Mouse (Mus musculus) forebrain, postnatal 0 days (tissue): Measurements from ENCODE around the gene Scrg1. TPM values are rescaled to one million over a fixed set of nuclear protein-coding genes. Genes with fewer than 3 reads are reported as not detected.

Experiments
- ATAC-seq: fragments of 200-750 bp; cut with Nextera tagmentation; 2 replicates; pipeline ENCODE4 v1.8.0; 2017; ENCODE audit warnings: mild to moderate bottlenecking, moderate library complexity
- DNase-seq: peaks from one replicate; pipeline ENCODE4 v3.0.0-alpha.2; 2015
- H3K27ac ChIP-seq: fragments of 300-500 bp; sonication (generic); 2 replicates; pipeline ENCODE4 v1.5.1; 2014; ENCODE audit warnings: low read depth, mild to moderate bottlenecking, antibody characterized with exemption, low read length, moderate library complexity, mixed read lengths
- H3K27me3 ChIP-seq: fragments of 300-500 bp; sonication (generic); 2 replicates; pipeline ENCODE4 v1.6.1; 2014; ENCODE audit warnings: mild to moderate bottlenecking, low read length, mixed read lengths; ENCODE audit not compliant: insufficient read depth
- H3K36me3 ChIP-seq: fragments of 300-500 bp; sonication (generic); 2 replicates; pipeline ENCODE4 v1.6.1; 2014; ENCODE audit warnings: mild to moderate bottlenecking, moderate library complexity; ENCODE audit not compliant: insufficient read depth
- H3K4me1 ChIP-seq: fragments of 300-500 bp; sonication (generic); 2 replicates; pipeline ENCODE4 v1.6.1; 2014; ENCODE audit warnings: antibody characterized with exemption; ENCODE audit not compliant: insufficient read depth
- H3K4me2 ChIP-seq: fragments of 300-500 bp; sonication (generic); 2 replicates; pipeline ENCODE4 v1.6.1; 2014; ENCODE audit warnings: low read depth, mild to moderate bottlenecking, moderate library complexity
- H3K4me3 ChIP-seq: fragments of 300-500 bp; sonication (generic); 2 replicates; pipeline ENCODE4 v1.5.1; 2014; ENCODE audit warnings: low read depth, low read length, mixed read lengths
- H3K9ac ChIP-seq: fragments of 300-500 bp; sonication (generic); 2 replicates; pipeline ENCODE4 v1.6.1; 2014; ENCODE audit warnings: mild to moderate bottlenecking
- H3K9me3 ChIP-seq: fragments of 300-500 bp; sonication (generic); 2 replicates; pipeline ENCODE4 v1.6.1; 2016; ENCODE audit warnings: low read length
- CTCF ChIP-seq: sonication (generic); IDR thresholded peaks from 2 replicates; pipeline ENCODE4 v1.5.1; 2016; ENCODE audit warnings: antibody characterized with exemption, control low read depth, low read depth
- WGBS: fragments of 180-500 bp; shearing (Covaris S2); extraction: QIAGEN DNeasy Blood & Tissue Kit; methylation state at CpG from one replicate; pipeline ENCODE4 v1.1.7; 2014; 5-methylcytosine and 5-hydroxymethylcytosine counted together
- polyA plus RNA-seq: library from polyadenylated mRNA; unstranded; fragments of >200 nt; fragmentation: Nextera tagmentation; extraction: Ambion mirVana; gene quantifications from 2 replicates; pipeline ENCODE4 v1.2.1, GENCODE M21; 2015
- total RNA-seq: library from RNA; depleted of rRNA; stranded (reverse); fragments of >200 nt; gene quantifications from 2 replicates; pipeline ENCODE4 v1.2.3, GENCODE M21; 2014

Gene Scrg1
- total and polyA plus RNA-seq, 2 experiments from 2014 or later: 15.4 to 44.4 TPM

- Histone ChIP-seq H3K9ac (no peak overlapping the region), H3K27me3 (no peaks in the 10 kb centered on the region), H3K4me2 (no peak overlapping the region), H3K4me3 (no peak overlapping the region), H3K9me3 (no peaks in the 10 kb centered on the region), H3K36me3 (no peaks in the 10 kb centered on the region), H3K4me1 (no peaks in the 10 kb centered on the region), H3K27ac (no peak overlapping the region)
- WGBS: 76% methylated on average over 6 of the region's 6 CpGs
- ATAC-seq (no peak), DNase-seq (no peak)
- no peak for TF ChIP-seq CTCF
Observed at GRCm38 (mm10) chr8:57473751-57474150, 18.0 kb downstream of the Scrg1 start.

DNA sequence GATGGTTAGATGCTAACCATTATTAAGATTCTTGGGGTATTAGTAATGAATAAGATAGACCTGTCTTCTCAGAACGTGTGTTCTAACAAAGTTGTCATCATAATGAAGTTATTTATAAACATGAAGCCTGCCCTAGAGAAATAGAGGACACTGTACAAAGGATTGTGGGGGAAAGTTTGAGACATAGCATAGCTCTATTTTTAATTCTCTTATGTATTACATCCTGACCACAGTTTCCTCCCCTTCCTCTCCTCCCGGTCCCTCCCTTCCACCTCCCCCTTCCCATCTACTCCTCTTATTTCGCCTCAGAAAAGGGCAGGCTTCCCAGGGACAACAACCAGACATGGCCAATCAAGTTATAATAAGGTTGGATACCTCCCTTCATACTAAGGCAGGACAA is 22.7 kb downstream of the Scrg1 start:
- Histone ChIP-seq H3K27ac (no peak overlapping the region), H3K36me3 (peaks cover 13% of the 10 kb centered on the region), H3K4me3 (no peak overlapping the region), H3K9me3 (no peaks in the 10 kb centered on the region), H3K4me1 (no peaks in the 10 kb centered on the region), H3K27me3 (no peaks in the 10 kb centered on the region), H3K9ac (no peak overlapping the region), H3K4me2 (no peak overlapping the region)
- DNase-seq (no peak), ATAC-seq (no peak)
- TF ChIP-seq CTCF: no peak
- WGBS: 85% methylated on average over 3 of the region's 3 CpGs

DNA sequence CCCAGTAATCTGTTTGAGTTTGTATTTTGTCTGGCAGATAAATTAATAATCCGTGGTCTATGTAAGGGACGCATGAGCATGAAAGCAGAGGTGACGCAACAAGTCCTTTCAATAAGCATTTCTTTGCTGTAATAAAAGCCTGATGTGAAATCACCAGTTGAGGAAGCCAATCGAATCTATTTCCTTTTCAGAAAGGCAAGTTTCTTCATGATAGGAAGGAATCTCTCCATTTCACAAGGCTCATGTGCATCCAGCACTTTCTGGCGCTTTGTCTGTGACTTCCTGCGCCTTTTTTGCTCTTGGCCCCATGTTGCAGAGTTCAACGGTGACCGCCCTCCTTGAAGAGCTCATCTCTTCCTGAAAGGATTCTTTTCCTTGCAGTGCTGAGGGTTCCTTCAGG is 24.0 kb downstream of the Scrg1 start:
- Histone ChIP-seq H3K4me1 (no peaks in the 10 kb centered on the region), H3K4me2 (no peak overlapping the region), H3K9me3 (no peaks in the 10 kb centered on the region), H3K36me3 (peaks cover 13% of the 10 kb centered on the region), H3K4me3 (no peak overlapping the region), H3K9ac (no peak overlapping the region), H3K27ac (no peak overlapping the region), H3K27me3 (no peaks in the 10 kb centered on the region)
- DNase-seq (no peak), ATAC-seq (no peak)
- WGBS: 94% methylated on average over 8 of the region's 8 CpGs
- TF ChIP-seq CTCF: no peak

DNA sequence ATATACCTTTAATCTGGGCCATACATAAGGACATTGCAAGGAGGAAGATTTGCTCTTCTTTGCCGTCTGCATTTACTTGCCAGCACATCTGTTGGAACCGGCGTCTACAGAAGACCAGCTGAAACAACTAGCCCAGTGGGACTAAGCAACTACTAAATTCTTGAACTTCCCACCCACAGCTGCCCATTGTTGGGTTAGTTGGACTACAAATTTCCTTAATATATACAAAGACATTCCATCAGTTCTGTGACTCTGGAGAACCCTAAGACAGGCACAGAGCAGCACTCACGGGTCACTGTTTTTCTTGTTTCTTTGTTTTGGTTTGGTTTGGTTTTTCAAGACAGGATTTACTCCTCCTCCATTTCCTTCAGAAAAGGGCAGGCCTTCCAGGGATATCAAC is 24.9 kb downstream of the Scrg1 start:
- peaks cover 7% of the 10 kb centered on the region; the same call in 1 of the 2 replicates for H3K4me1 ChIP-seq
- peaks cover 13% of the 10 kb centered on the region for H3K36me3 ChIP-seq
- DNase-seq (no peak), ATAC-seq (no peak)
- no peak overlapping the region for H3K4me2 ChIP-seq
- no peaks in the 10 kb centered on the region for H3K9me3 ChIP-seq
- H3K9ac ChIP-seq: no peak overlapping the region
- no peak for TF ChIP-seq CTCF
- no peaks in the 10 kb centered on the region for H3K27me3 ChIP-seq
- no peak overlapping the region for H3K27ac ChIP-seq
- H3K4me3 ChIP-seq: no peak overlapping the region
- WGBS: 84% methylated on average over 4 of the region's 4 CpGs

DNA sequence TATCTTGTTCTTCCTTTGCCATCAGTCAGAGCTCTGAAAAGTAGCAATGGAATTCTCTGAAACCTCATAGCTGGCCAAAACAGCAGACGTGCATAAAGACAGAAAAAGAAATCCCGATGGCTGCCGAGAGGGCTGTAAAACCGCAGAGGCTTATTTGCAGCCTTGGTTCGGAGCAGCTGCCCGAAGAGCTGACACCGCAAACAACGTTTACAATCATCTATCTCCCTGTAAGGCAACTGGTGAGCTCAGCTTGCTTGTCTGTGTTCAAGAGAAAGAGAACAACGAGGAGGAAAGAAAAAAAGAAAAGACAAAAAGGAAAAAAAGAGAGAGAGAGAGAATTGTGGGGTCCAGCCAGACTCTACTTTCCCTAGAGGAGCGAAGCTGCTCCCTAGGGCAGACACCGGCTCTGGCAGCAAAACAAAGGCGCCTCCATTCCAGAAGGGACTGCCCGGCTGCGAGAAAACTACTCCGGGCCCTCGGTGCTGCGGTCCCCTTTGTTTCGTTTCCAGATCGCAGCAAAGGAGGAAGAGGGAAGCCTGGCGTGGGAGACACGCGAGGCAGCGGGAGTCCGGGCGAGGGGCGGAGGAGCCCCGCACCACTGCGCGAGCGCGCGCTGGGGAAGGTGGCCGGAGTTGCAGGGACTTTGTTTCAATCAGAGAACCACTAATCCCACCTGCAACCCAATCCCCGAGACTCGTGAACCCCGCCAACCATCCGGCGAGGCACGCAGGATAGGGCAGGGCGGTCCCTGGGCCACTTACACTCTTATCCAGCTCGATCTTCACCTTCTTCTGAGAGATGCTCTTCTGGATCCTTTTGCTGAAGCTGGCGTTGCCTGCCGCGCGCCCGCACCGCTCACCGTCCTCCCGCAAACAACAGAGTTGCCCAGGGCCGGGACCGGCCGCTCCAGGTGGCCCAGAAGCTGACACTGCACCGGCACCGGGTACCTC is 31.0 kb downstream of the Scrg1 start:
- peaks cover 6% of the 10 kb centered on the region; the same call in 1 of the 2 replicates for H3K36me3 ChIP-seq
- peak overlapping the region; percentile 94 for H3K4me3 ChIP-seq
- peak overlapping the region; percentile 96 for H3K27ac ChIP-seq
- H3K4me1 ChIP-seq: peaks cover 9% of the 10 kb centered on the region; the same call in 1 of the 2 replicates
- peak; percentile 17 for ATAC-seq
- WGBS: under 1% methylated on average over 54 of the region's 54 CpGs
- no peaks in the 10 kb centered on the region for H3K27me3 ChIP-seq
- peak overlapping the region; percentile 78 for H3K4me2 ChIP-seq
- no peaks in the 10 kb centered on the region for H3K9me3 ChIP-seq
- peak overlapping the region; percentile 81 for H3K9ac ChIP-seq
- peak; percentile 25; the same call in 1 of the 2 replicates for TF ChIP-seq CTCF
- DNase-seq: peak; percentile 76

DNA sequence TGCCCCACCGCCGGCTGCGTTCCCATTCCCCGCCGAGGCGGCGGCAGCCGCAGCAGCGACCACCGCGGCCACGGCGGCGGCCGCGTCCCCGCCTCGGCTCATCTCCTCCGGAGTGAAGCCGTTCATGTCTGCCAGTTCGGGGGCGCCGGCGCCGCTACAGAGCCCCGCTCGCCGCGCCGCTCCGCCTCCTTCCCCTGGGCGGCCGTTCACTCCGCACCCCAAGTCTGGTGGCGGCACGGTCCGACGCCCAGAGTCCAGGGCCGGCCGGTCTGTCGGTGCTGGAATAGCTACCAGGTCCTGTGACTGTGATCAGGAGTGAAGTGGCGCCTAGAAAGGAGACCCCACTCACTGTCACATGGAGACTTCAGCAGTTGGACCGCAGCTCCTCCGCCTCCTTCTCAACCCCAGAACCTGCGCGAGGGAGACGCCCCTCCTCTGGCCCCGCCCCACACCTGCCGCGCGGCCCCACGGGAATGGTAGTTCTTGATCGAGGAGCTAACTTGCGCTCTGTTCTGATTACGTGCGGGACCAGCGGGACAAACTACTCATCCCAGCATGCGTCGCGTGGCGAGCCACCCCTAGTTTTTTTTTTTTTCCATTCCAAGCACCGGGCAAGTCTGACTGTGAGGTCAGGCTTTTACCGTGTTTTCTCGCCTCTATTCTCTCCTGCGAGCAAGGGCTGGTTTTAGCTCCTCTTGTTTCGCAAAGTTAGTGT is 31.9 kb downstream of the Scrg1 start, which contains the start of gene Sap30:
Sap30 (minus strand) TSS at position 420 of the 715 bp plus-strand sequence.
- Histone ChIP-seq H3K4me3 (peak within 1 kb of the TSS; percentile 94), H3K9ac (peak within 1 kb of the TSS; percentile 81)
- WGBS: 1% methylated on average over 60 of the region's 66 CpGs

More for the DNA sequence above, 31.9 kb downstream of the Scrg1 start, which contains the start of gene Sap30:
- Histone ChIP-seq H3K4me2 (peak within 1 kb of the TSS; percentile 78), H3K9me3 (no peaks in the 10 kb centered on the region), H3K4me1 (peaks cover 9% of the 10 kb centered on the region; the same call in 1 of the 2 replicates), H3K27me3 (no peaks in the 10 kb centered on the region), H3K36me3 (no peaks in the 10 kb centered on the region), H3K27ac (peak within 1 kb of the TSS; percentile 96)
- ATAC-seq (peak; percentile 97), DNase-seq (peak; percentile 97)
- TF ChIP-seq CTCF: no peak
